Mouse (Mus musculus) Patski (cell line): ENCODE measurements around the gene Rcan1. TPM values are rescaled to one million over a fixed set of nuclear protein-coding genes. Genes with fewer than 3 reads are reported as not detected.

Source experiments
- ATAC-seq: fragments of 100-300 bp; one replicate; pipeline ENCODE4 v1.8.0; 2021
- CTCF ChIA-PET: fragments of 350-600 bp; sonication (Branson Sonifier 250); formaldehyde crosslinking; loops from one replicate; lab custom pipeline; 2022; ENCODE audit warnings: inconsistent platforms; lab: Charles Lee
- POLR2A ChIA-PET: fragments of 350-600 bp; sonication (Branson Sonifier 250); formaldehyde crosslinking; loops from one replicate; lab custom pipeline; 2022; ENCODE audit warnings: antibody characterized with exemption, inconsistent platforms; lab: Charles Lee
- DNase-seq: peaks from one replicate; pipeline ENCODE4 v3.0.0-alpha.2; 2011; ENCODE audit warnings: low read depth, low spot score
- H3K27me3 ChIP-seq: fragments of 371-371 bp; one replicate; pipeline ENCODE4 v1.5.1; 2021
- CTCF ChIP-seq: fragments of 100-300 bp; IDR thresholded peaks from one replicate; pipeline ENCODE4 v1.5.1; 2021
- in situ Hi-C: fragments of 300-500 bp; cut with MboI; formaldehyde crosslinking; loops from 3 replicates; pipeline ENCODE4 v1.11.1; 2018; ENCODE audit warnings: low pct_unique_long_range_greater_than_20kb, mixed read lengths
- polyA plus RNA-seq: library from polyadenylated mRNA; unstranded; gene quantifications from one replicate; pipeline ENCODE4 v1.2.3, GENCODE M21; 2021

The Rcan1 gene
- polyA plus RNA-seq, 1 experiment from 2014 or later: 119 TPM

- DNase-seq (peak; percentile 83), ATAC-seq (no peak)
- no peaks in the 10 kb centered on the region for H3K27me3 ChIP-seq
- in situ Hi-C loops: loop anchor here (5.0 kb wide), 1 partner anchor 44 kb away; no protein-coding TSS in a partner anchor
- POLR2A ChIA-PET: interaction anchor here (0.6 to 1.3 kb wide), 3 partner anchors 29 to 58 kb away, joined by 3 read pairs; no protein-coding TSS in a partner anchor
- TF ChIP-seq CTCF: no peak
- CTCF ChIA-PET: interaction anchor here (0.7 to 2.1 kb wide), 9 partner anchors 10 to 60 kb away, joined by 3 to 8 read pairs (median 3); no protein-coding TSS in a partner anchor
These were observed 72.7 kb downstream of the Rcan1 start for GRCm38 (mm10) chr16:92397745-92398573.

- no peak for ATAC-seq
- in situ Hi-C loops: no loop called here
- POLR2A ChIA-PET: no interaction called here
- no peak for TF ChIP-seq CTCF
- CTCF ChIA-PET: no interaction called here
- DNase-seq: no peak
- H3K27me3 ChIP-seq: no peaks in the 10 kb centered on the region
These were observed 76.9 kb downstream of the Rcan1 start for GRCm38 (mm10) chr16:92393732-92394131.

DNA sequence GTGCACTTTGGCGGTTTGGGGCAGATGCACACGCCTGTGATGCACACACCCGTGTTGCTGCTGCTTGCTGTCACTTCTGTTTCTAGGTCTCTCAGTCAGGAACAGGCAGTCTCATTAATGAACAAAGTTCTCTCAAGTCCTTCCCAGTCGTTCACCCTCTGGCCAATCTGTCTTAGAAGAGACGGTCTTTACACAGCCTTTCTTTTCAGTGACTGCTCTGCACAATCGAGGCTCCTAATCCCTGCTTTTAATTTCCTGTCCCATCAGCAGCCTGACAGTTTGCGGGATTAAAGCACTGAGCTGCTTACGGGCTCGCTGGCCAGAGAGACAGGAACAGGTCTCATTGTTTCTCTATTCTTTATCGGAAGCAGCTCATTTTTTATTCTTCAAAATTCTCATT is 83.0 kb downstream of the Rcan1 start:
- ChIA-PET POLR2A (no interaction called here), CTCF (interaction anchor here (1.0 kb wide), 1 partner anchor 10 kb away, joined by 4 read pairs; no protein-coding TSS in a partner anchor)
- H3K27me3 ChIP-seq: no peaks in the 10 kb centered on the region
- DNase-seq: no peak
- no peak for TF ChIP-seq CTCF
- ATAC-seq: no peak
- in situ Hi-C loops: no loop called here

GRCm38 (mm10) chr16:92385062-92385461 is 85.6 kb downstream of the Rcan1 start:
- in situ Hi-C loops: no loop called here
- no peak for DNase-seq
- TF ChIP-seq CTCF: peak; percentile 78
- H3K27me3 ChIP-seq: no peaks in the 10 kb centered on the region
- ChIA-PET CTCF (interaction anchor here (0.7 to 2.2 kb wide), 9 partner anchors 12 to 75 kb away, joined by 3 to 13 read pairs (median 4); no protein-coding TSS in a partner anchor), POLR2A (no interaction called here)
- ATAC-seq: no peak

GRCm38 (mm10) chr16:92383412-92383811 is 87.3 kb downstream of the Rcan1 start:
- in situ Hi-C loops: loop anchor here (5.0 kb wide), 2 partner anchors 36 to 74 kb away; no protein-coding TSS in a partner anchor
- CTCF ChIA-PET: interaction anchor here (1.0 to 1.9 kb wide), 4 partner anchors 42 to 77 kb away, joined by 3 to 6 read pairs (median 4); no protein-coding TSS in a partner anchor
- no peak for ATAC-seq
- no peak for DNase-seq
- no peaks in the 10 kb centered on the region for H3K27me3 ChIP-seq
- POLR2A ChIA-PET: no interaction called here
- peak; percentile 52 for TF ChIP-seq CTCF

GRCm38 (mm10) chr16:92382508-92382907 is 88.2 kb downstream of the Rcan1 start:
- no peaks in the 10 kb centered on the region for H3K27me3 ChIP-seq
- POLR2A ChIA-PET: no interaction called here
- no peak for TF ChIP-seq CTCF
- no peak for DNase-seq
- in situ Hi-C loops: loop anchor here (5.0 kb wide), 2 partner anchors 35 to 75 kb away; no protein-coding TSS in a partner anchor
- ATAC-seq: no peak
- CTCF ChIA-PET: no interaction called here

DNA sequence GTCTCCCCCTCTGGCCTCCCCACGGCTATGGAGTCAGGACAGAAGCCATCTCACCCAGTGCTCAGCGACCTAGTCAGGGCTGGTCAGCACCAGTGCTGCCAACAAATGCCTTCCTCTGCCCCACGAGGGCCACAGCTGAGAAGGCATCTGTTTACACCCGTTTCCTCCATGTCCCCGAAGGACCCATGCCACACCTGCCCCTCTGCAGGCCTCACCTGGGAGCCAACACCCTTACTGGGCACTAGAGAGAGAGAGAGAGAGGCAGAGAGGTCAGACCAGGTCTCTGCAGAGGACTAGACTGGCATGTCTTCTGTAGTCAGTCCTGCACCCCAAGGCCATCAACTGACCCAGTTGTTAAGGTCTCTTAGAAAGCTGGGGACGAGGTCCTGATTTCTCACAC is 89.6 kb downstream of the Rcan1 start:
- no peaks in the 10 kb centered on the region for H3K27me3 ChIP-seq
- ChIA-PET CTCF (interaction anchor here (1.7 kb wide), 1 partner anchor 16 kb away, joined by 4 read pairs; no protein-coding TSS in a partner anchor), POLR2A (no interaction called here)
- TF ChIP-seq CTCF: no peak
- in situ Hi-C loops: loop anchor here (5.0 kb wide), 2 partner anchors 34 to 76 kb away; no protein-coding TSS in a partner anchor
- ATAC-seq (no peak), DNase-seq (no peak)

DNA sequence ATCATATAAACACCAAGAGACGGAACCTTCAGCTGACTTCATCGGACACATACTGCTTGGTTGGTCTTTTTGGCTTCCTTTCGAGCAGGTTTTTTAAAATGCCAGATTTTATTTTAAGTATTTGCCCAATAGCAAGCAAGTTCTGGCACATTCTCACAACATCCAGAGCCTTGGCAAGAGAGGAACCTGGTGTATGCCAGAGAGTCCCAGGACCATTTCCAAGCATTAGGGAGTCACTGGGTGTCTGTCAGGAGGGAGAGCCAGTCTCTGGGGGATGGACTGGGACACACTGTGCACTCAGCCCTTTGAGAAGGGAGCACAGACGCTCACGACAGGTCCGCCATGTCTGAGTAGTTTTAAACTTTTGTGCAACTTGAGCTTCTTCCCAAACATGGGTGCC is 93.7 kb downstream of the Rcan1 start:
- POLR2A ChIA-PET: no interaction called here
- TF ChIP-seq CTCF: no peak

GRCm38 (mm10) chr16:92371623-92372022 is 99.0 kb downstream of the Rcan1 start:
- DNase-seq (no peak), ATAC-seq (no peak)
- ChIA-PET CTCF (interaction anchor here (1.8 kb wide), 1 partner anchor 10 kb away, joined by 5 read pairs; no protein-coding TSS in a partner anchor), POLR2A (no interaction called here)
- in situ Hi-C loops: no loop called here
- no peak for TF ChIP-seq CTCF
- no peaks in the 10 kb centered on the region for H3K27me3 ChIP-seq

More for the DNA sequence above, 93.7 kb downstream of the Rcan1 start:
- in situ Hi-C loops: no loop called here
- ATAC-seq (no peak), DNase-seq (no peak)
- CTCF ChIA-PET: no interaction called here
- no peaks in the 10 kb centered on the region for H3K27me3 ChIP-seq

DNA sequence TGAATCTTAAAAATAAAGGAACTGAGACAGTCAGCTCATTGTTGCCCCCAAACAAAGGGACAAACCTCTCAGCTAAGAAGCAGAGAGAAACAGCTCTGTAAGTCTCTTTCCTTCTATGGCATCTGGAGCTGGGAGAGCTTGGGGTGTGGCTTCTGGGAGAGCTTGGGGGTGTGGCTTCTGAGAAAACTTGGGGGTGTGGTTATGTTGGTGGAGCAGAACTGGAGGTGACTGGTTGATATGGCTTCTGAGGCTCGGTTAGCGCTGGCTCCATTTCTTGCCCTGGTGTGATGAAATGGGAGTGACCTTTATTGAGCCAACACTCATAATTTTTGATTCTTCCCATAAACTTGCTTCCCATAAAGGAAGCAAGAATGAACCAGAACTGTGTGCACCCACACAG is 101.4 kb downstream of the Rcan1 start:
- ATAC-seq (no peak), DNase-seq (no peak)
- no peaks in the 10 kb centered on the region for H3K27me3 ChIP-seq
- CTCF ChIA-PET: no interaction called here
- POLR2A ChIA-PET: no interaction called here
- in situ Hi-C loops: no loop called here
- no peak for TF ChIP-seq CTCF

DNA sequence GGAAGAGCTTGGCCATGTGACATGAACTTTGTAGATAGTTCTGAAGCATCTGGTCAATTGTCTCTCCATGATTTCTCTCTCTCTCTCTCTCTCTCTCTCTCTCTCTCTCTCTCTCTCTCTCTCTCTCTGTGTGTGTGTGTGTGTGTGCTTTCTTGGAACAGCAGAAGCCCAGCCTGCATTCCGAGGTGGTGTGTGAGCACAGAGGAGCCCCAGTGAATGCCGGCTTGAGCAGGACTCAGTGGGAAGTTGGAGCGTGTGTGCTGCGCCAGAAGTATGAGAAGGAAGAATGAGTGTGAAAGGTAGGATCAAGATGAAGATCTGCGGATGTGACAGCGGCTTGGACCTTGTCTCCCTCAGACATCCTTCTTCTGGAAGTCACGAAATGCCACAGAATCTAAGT is 105.2 kb downstream of the Rcan1 start:
- ATAC-seq (no peak), DNase-seq (no peak)
- in situ Hi-C loops: no loop called here

More for the DNA sequence above, 105.2 kb downstream of the Rcan1 start:
- ChIA-PET POLR2A (no interaction called here), CTCF (interaction anchor here (0.7 kb wide), 1 partner anchor 10 kb away, joined by 3 read pairs; no protein-coding TSS in a partner anchor)
- no peak for TF ChIP-seq CTCF
- peaks cover 7% of the 10 kb centered on the region for H3K27me3 ChIP-seq
